Mouse (Mus musculus) testis, adult 2 months (tissue): ENCODE data around the gene Rasgef1b.

Experiments
- CTCF ChIP-seq: fragments of 200-500 bp; IDR thresholded peaks from 2 replicates; pipeline ENCODE4 v1.5.1; 2012; ENCODE audit warnings: low read depth, mild to moderate bottlenecking, inconsistent platforms, low read length, moderate library complexity; ENCODE audit not compliant: control insufficient read depth, insufficient read depth, insufficient replicate concordance
- POLR2A ChIP-seq: fragments of 200-500 bp; IDR thresholded peaks from 2 replicates; pipeline ENCODE4 v1.6.1; 2012; ENCODE audit warnings: low read depth, mild to moderate bottlenecking, inconsistent platforms, low read length, moderate library complexity; ENCODE audit not compliant: control insufficient read depth

DNA sequence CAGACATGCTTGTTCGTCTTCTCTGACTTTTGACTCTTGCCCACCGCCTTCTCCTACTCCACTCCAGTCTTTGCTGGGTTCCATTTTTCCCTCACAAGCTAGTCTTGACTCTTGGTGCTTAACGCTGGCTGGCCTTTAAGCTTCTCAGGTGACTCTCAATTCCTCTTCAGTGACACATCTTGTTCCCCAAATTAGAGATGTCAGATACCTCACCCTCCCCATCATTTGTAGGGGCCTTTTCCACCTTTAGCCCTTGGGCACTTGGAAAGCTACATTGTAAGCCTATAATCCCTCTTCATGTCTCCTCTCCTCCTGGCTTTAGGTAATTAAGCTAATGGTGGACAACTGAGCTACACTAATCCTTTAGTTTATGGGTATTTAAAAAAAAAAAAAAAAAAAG is 338.6 kb downstream of the Rasgef1b start:
- TF ChIP-seq CTCF (no peak), POLR2A (no peak)
